Mouse (Mus musculus): ENCODE data around the gene Hist1h2be.
"Not testable (repeated sequence)": the region's sequence is repeated elsewhere in the genome, so short reads cannot be mapped to it uniquely, and the experiment has no call there.

Gene Hist1h2be

GRCm38 (mm10) chr13:23620733-23621531 is at the start of gene Hist1h2be:
Hist1h2be (minus strand) TSS chr13:23621124.
- DNase-seq = peak; percentile 50 to 61

DNA sequence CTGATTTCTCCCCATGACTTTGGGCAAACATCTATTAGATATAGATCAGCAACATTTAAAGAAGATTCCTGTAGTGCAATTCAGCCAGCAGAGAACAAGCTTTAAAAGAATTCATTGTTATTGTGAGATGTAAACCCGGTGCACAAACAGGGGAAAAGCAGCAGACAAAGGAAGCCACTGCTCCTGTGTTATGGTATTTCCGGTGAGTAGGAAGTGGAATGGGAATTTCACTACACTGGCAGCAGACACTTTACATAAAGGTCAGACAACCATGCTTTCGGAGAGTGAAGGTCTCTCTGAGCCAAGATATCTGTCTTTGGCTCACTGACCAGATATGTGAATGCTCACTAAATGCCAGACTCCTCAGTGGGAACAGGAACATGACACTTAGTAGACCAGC is 41.6 kb upstream of the Hist1h2be start:
- no peak for DNase-seq

DNA sequence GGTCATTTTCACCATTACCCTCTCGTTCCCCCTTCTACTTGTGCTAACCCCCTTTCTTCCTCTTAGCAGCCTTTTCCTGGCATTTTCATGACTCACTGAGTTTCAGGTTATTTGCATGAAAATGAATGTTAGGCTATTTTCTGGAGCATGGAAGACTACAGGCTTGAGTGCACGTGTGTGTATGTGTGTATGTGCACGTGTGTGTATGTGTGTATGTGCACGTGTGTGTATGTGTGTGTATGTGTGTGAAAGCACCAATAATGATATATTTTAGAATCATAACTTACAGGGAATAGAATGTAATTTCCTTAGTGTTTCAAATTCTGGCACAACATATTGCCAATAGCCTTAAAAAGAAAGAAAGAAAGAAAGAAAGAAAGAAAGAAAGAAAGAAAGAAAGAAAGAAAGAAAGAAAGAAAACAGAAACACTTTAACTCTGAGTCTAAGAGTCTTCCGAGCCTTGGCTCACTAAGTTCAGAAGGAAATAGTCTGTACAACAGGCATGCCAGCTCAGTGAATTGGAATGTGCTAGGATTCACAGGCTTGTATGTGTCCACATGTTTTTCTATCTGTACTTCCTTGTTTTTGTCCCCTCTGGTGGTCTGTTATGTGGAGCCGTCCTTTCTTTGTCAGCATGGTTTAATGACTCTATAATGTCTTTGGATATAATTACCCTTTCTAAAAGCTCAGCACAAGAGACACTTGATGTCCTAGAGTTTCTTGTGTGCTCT is 38.9 kb upstream of the Hist1h2be start:
- no peak for DNase-seq

GRCm38 (mm10) chr13:23630653-23631052 is 9.7 kb upstream of the Hist1h2be start:
- DNase-seq = no peak

DNA sequence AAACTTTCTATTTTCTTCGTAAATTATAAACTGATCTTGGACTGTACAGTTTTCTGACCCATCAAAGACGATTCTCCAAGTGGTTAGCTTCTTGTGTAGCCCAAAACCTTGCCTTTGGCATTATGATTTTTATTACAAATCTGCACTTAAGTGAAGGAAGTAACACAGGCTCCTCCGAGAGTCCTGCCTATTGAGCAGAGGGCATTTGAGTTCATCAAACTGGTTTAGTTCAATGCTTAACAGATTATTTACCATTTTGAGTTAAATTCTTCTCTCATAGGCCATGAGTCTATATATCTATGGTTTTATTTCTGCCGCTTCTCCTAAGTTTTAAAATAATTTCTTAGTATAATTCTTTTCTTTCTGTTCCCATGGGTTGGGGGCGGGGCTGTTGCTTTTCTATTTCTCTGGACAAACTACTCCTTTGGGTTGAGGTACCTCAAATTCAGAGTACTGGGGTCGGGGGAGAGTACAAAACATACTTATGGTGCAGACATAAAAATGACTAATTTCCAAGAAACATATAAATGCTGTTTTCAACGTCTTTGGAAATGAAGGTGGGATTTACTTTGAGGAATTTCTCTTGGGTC is 2.0 kb upstream of the Hist1h2be start:
- DNase-seq = peak; percentile 8 to 19

GRCm38 (mm10) chr13:23622175-23622671 is 1.3 kb upstream of the Hist1h2be start, which contains the start of gene Hist1h1e:
Hist1h1e (minus strand) TSS chr13:23622558.
- DNase-seq = peak; percentile 88 to 91

GRCm38 (mm10) chr13:23621532-23622174 is 729 bp upstream of the Hist1h2be start:
- DNase-seq = peak; percentile 58 to 75

- no peak for DNase-seq
These were observed 730 bp downstream of the Hist1h2be start for GRCm38 (mm10) chr13:23620056-23620732.

GRCm38 (mm10) chr13:23611638-23612037 is 9.3 kb downstream of the Hist1h2be start:
- no peak for DNase-seq

- DNase-seq = no peak
These were observed 10.5 kb downstream of the Hist1h2be start for GRCm38 (mm10) chr13:23610393-23610792.

DNA sequence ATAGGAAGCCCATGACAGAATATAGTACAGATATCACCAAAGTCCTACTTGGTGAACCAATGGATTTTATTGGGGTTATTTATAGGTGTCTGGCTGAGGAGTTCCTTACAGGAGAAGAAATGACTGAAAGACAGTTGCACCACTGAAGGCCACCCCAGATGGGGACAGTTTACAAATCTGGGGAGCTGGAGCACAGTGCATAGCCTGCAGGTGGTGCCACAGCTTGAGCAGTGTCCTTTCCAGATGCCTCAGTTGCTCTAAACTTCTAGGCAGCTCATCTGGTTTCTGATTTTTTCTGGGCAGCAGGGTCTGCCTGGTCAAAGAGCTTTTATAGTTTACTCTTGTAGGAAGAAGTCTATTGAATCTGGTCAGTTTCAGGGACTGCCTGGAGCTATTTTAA is 11.1 kb downstream of the Hist1h2be start:
- DNase-seq = no peak

DNA sequence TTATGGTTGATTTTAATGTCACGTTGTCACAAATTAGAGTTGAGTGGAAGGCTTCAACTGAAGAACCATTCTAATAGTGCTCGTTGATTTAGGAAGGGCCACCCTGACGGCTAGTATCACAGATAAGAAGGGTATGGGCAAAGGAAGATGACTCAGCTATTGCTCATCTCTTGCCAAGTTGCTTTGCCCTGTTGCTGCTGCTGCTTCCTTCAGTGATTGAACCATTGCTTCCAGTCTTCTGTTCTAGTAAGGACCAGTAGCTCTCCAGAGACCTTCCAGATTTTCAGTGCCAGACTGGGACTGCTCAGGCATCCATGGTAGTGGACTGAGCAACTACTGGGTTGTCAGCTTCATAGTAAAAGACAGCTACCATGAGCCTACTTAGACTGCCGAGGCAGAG is 11.7 kb downstream of the Hist1h2be start:
- no peak for DNase-seq

DNA sequence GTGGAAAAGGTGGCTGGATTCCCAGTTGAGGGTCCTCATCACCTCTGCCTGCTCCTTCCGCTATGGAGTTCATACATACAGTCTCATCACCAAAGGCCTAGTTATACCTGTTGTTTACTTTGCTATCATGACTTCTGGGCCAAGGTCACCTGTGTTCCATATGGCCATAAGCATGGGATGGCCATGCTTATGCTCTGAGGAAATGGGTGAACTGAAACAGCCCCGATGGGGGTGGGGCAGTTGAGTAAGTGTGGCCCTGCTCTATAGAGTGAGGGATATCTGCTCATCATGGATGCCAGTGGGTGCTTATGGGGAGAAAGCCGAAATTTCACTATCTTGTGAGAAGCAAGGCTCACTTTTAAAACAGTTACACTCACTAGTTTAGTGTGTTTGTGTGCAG is 15.9 kb downstream of the Hist1h2be start:
- DNase-seq = no peak

DNA sequence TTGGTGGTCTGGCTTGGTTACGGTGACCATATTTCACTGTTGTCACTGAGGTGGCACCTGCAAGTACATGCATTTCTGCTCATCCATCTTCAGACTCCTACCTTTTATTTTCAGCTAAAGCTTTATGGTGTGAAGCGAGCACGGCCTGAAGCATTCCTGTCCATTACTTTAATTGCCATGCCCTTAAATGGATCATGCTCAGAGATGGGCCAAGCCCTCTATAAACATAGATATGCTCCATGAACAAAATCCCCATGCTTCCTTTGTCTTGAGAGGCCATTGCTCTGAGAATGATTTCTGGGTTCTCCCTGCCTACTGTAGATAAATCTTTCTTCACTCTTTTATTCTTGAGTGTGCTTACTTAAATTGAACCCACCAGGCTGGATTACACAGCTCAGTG is 16.5 kb downstream of the Hist1h2be start:
- no peak for DNase-seq

GRCm38 (mm10) chr13:23603182-23603699 is 17.7 kb downstream of the Hist1h2be start:
- no peak for DNase-seq

DNA sequence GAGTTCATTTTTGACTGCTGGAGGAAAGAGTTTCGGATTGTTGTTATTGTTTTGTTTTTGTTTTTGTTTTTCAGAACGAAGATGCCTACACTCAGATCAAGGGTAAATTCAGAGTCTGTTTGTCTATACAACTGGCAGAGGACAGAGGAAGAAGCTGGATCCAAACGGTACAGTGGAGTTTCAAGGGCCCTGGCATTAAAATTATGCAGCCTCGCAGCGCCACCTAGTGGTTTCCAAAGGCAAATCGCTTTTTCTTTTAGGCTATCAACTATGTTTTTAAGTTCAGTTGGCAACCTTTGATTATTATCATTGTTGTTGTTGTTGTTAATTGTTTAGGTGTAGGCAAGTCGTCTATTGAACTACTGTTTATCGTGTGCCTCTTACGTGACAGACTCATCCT is 23.0 kb downstream of the Hist1h2be start:
- peak; percentile 71 to 75 for DNase-seq

DNA sequence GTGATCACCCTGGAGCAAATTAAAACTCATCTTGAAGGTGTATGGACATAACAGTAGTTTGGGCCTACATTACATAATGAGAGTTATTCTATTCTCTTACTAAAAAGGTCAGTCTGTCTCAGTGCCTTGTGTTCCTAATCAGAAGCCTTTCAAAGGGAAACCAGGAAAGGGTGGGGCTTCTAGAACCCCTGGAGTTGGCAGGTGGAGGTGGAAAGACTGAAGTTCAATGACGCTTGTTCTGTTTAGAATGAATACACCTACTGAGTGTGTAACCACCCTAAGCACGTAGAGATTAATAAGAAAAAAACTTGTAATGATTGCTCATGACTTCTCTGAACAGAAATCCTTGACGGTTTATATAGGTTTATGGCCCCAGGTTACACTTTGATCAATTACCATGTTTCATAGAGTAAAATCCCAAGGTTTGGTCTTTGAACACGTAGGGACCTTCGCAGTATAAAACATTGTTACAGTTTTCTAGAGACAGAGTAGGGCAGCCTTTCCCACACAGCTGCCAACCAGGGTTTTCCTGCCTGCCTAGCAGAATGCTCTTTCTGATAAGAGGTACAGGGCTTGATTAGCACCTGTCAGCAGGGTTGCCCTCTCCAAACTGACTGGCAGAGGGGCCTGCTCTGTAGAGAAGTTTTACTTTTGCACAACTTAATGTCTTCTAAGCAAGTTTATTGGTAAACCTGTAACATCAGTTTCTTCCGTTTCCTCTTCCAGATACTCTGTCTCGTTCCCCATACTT is 25.1 kb downstream of the Hist1h2be start:
- no peak for DNase-seq

GRCm38 (mm10) chr13:23595185-23595584 is 25.7 kb downstream of the Hist1h2be start:
- DNase-seq = no peak

GRCm38 (mm10) chr13:23593051-23593770 is 27.7 kb downstream of the Hist1h2be start:
- DNase-seq = no peak

GRCm38 (mm10) chr13:23592614-23593013 is 28.3 kb downstream of the Hist1h2be start:
- no peak for DNase-seq

DNA sequence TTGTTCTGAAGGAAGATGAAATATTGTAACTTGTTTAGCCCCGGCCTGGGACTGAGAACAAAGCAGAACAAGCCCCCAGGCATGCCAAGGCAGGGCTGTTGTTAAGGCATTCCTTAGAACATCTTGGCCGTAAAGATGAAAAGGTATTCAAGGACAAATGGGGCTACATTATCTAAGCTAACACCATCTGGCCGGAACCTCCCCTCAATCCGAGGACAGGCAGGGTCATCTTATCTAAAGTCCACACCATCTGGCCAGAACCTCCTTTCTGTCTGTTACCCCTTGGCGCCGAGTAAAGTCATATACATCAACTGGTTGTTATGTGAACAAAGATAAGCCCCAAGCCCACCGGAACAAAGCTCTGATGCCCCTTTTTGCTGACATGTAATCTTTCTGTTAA is 29.0 kb downstream of the Hist1h2be start:
- not testable (repeated sequence) for DNase-seq

Measured in thymus, postnatal 36 days (tissue).